10 mouse cellular contexts compared by ENCODE assay signal in genomic region chr19:14599851-14600251, GRCm38 (mm10). TPM values are rescaled to one million over a fixed set of nuclear protein-coding genes. Genes with fewer than 3 reads are reported as not detected.
DNase-seq lines count a peak whose midpoint lies in the region; ATAC-seq and TF ChIP-seq lines count a peak whose summit lies in the region.
"Had no signal": no experiment of that assay in that cellular context is flagged by ENCODE, and none has a peak within 500 bp of the region (broad histone marks: within the 10 kb centered on the region; RNA-seq: fewer than 3 reads in every experiment).

No protein-coding gene starts in this region.

- H3K9ac ChIP-seq in hindbrain, postnatal 0 days (replicated peaks; ENCODE audit: low read length) = no peak overlapping the region
- H3K9ac ChIP-seq in hindbrain, embryonic 16.5 days (ENCODE audit: low read depth, low read length) = no peak overlapping the region
- H3K9ac ChIP-seq in limb, embryonic 14.5 days (ENCODE audit: low read depth, low read length, severe bottlenecking) = no peak overlapping the region

- no peak overlapping the region for H3K4me3 ChIP-seq in hindbrain, postnatal 0 days (ENCODE audit: low read length)
- no peak overlapping the region for H3K4me3 ChIP-seq in hindbrain, embryonic 16.5 days (ENCODE audit: low read length)
- 0 out of 2 replicates have a peak overlapping the region, but pooled peaks have one; percentile 89 for H3K4me3 ChIP-seq in limb, embryonic 14.5 days (replicated peaks; ENCODE audit: low read length)

- H3K27ac ChIP-seq in hindbrain, postnatal 0 days = no peak overlapping the region
- H3K27ac ChIP-seq in hindbrain, embryonic 16.5 days (ENCODE audit: low read depth, low read length) = no peak overlapping the region
- no peak overlapping the region for H3K27ac ChIP-seq in limb, embryonic 14.5 days (replicated peaks; ENCODE audit: low read depth, low read length)

- no peak for TF ChIP-seq CTCF in hindbrain, postnatal 0 days (IDR thresholded peaks at IDR 0.05; ENCODE audit: low read depth)
- no peak for TF ChIP-seq CTCF in brain, embryonic 14.5 days (IDR thresholded peaks at IDR 0.05; ENCODE audit: borderline replicate concordance, extremely low read depth, insufficient read depth, insufficient read length)

- TF ChIP-seq POLR2A in brain, embryonic 14.5 days (IDR thresholded peaks at IDR 0.05; ENCODE audit: borderline replicate concordance, extremely low read depth, insufficient read depth, insufficient read length, poor library complexity, severe bottlenecking) = no peak
- no peak for TF ChIP-seq POLR2A in limb, embryonic 14.5 days (IDR thresholded peaks at IDR 0.05; ENCODE audit: borderline replicate concordance, extremely low read depth, insufficient read depth, insufficient read length)

- H3K4me2 ChIP-seq in hindbrain, postnatal 0 days (ENCODE audit: low read depth, low read length) = no peak overlapping the region
- H3K4me2 ChIP-seq in hindbrain, embryonic 16.5 days (ENCODE audit: low read length) = no peak overlapping the region; the same call in 1 of the 2 replicates
- H3K4me2 ChIP-seq in limb, embryonic 14.5 days (replicated peaks; ENCODE audit: low read depth, low read length, severe bottlenecking) = peak overlapping the region; percentile 77; the same call in 1 of the 2 replicates

- no peaks in the 10 kb centered on the region for H3K27me3 ChIP-seq in hindbrain, postnatal 0 days (ENCODE audit: insufficient read depth, low read length)
- peaks cover 3% of the 10 kb centered on the region; the same call in 1 of the 2 replicates for H3K27me3 ChIP-seq in hindbrain, embryonic 16.5 days (replicated peaks; ENCODE audit: control insufficient read depth, insufficient read depth, low read length)
- H3K27me3 ChIP-seq in limb, embryonic 14.5 days (ENCODE audit: control insufficient read depth, insufficient read depth, low read length) = no peaks in the 10 kb centered on the region

- peak; percentile 19 for DNase-seq in cerebellum, adult 8-10 months
- peak; percentile 22 for DNase-seq in hindbrain, postnatal 0 days (ENCODE audit: low spot score)
- DNase-seq in brain, embryonic 14.5 days (ENCODE audit: low read depth) = peak; percentile 28
- DNase-seq in limb, embryonic 14.5 days (ENCODE audit: low spot score) = no peak
- DNase-seq in layer of hippocampus, postnatal 10 days (ENCODE audit: low spot score in 2 of 2) = no peak
- DNase-seq: heart, postnatal 36 days; kidney, postnatal 25 days had no signal

- no peak for ATAC-seq in cerebellum, adult (ENCODE audit: insufficient number of reproducible peaks, low FRiP score, low TSS enrichment)
- no peak for ATAC-seq in hindbrain, postnatal 0 days
- no peak for ATAC-seq in hindbrain, embryonic 16.5 days
- no peak for ATAC-seq in limb, embryonic 14.5 days (ENCODE audit: low FRiP score, low read depth)
- ATAC-seq in frontal cortex, adult (ENCODE audit: low TSS enrichment) = no peak

- H3K36me3 ChIP-seq in hindbrain, postnatal 0 days (ENCODE audit: insufficient read depth, low read length) = no peaks in the 10 kb centered on the region
- no peaks in the 10 kb centered on the region for H3K36me3 ChIP-seq in hindbrain, embryonic 16.5 days (ENCODE audit: control insufficient read depth, insufficient read depth, low read length)
- no peaks in the 10 kb centered on the region for H3K36me3 ChIP-seq in limb, embryonic 14.5 days (ENCODE audit: control insufficient read depth, insufficient read depth, low read length)

- H3K4me1 ChIP-seq in hindbrain, postnatal 0 days (ENCODE audit: insufficient read depth, low read length) = no peaks in the 10 kb centered on the region
- peaks cover 8% of the 10 kb centered on the region for H3K4me1 ChIP-seq in hindbrain, embryonic 16.5 days (ENCODE audit: control insufficient read depth, insufficient read depth, low read depth, low read length)
- H3K4me1 ChIP-seq in limb, embryonic 14.5 days (ENCODE audit: control insufficient read depth, insufficient read depth, low read length) = peaks cover 28% of the 10 kb centered on the region

- H3K9me3 ChIP-seq in hindbrain, postnatal 0 days (ENCODE audit: low read length) = no peaks in the 10 kb centered on the region
- no peaks in the 10 kb centered on the region for H3K9me3 ChIP-seq in hindbrain, embryonic 16.5 days (ENCODE audit: control insufficient read depth, low read length)
- no peaks in the 10 kb centered on the region for H3K9me3 ChIP-seq in limb, embryonic 14.5 days (ENCODE audit: control insufficient read depth, low read length)

- 48% methylated on average over 8 of the region's 8 CpGs for WGBS in hindbrain, postnatal 0 days
- WGBS in hindbrain, embryonic 16.5 days = 44% methylated on average over 8 of the region's 8 CpGs
- 42% methylated on average over 8 of the region's 8 CpGs for WGBS in limb, embryonic 14.5 days

RNA-seq across cellular contexts. Expression of gene Tle4, which starts 2.0 kb away (rescaled TPM):
- 38.9 and 44.4 TPM in 2 replicates for total RNA-seq in hindbrain, postnatal 0 days (2014; rRNA removed)
- 15.4 and 16.3 TPM in 2 replicates for polyA plus RNA-seq in hindbrain, postnatal 0 days (2015; fragmentation: Nextera tagmentation; extraction: Ambion mirVana)
- 16.4 and 21.6 TPM in 2 replicates for polyA plus RNA-seq in hindbrain, embryonic 16.5 days (2015; fragmentation: Nextera tagmentation; extraction: Ambion mirVana)
- 50.3 and 56.5 TPM in 2 replicates for polyA plus RNA-seq in brain, embryonic 14.5 days (2012; rRNA removed)
- polyA plus RNA-seq in limb, embryonic 14.5 days (2012; rRNA removed) = 20.3 and 24.4 TPM in 2 replicates
- polyA plus RNA-seq in limb, embryonic 14.5 days (2014; fragmentation: Nextera tagmentation; extraction: Ambion mirVana) = 20.6 and 24.5 TPM in 2 replicates
- total RNA-seq in layer of hippocampus, postnatal 10 days (2021) = 10 to 100 TPM; 44.1 to 47.0 TPM

Comparison
In these comparisons a context has a peak if more than half of its experiments do, and no peak if none do; other contexts are left out.
1. DNase-seq: peak in cerebellum, adult 8-10 months (single experiment), hindbrain, postnatal 0 days (single experiment) and brain, embryonic 14.5 days (single experiment); none in limb, embryonic 14.5 days (single experiment) and layer of hippocampus, postnatal 10 days (0 of 2).